Mouse (Mus musculus): ENCODE data around the gene Trim66.

- TF ChIP-seq GATA1 (IDR thresholded peaks at IDR 0.05; ENCODE audit: low read length) (no peak), TAL1 (IDR thresholded peaks at IDR 0.05; ENCODE audit: low read length) (no peak)
These were observed 65.2 kb downstream of the Trim66 start for GRCm38 (mm10) chr7:109442739-109443138.

Measured in erythroblast, embryonic 14.5 days (primary cell).